Mouse (Mus musculus): ENCODE results near the gene Lamtor3.
"Not testable (repeated sequence)": the region's sequence is repeated elsewhere in the genome, so short reads cannot be mapped to it uniquely, and the experiment has no call there.

Gene Lamtor3

DNA sequence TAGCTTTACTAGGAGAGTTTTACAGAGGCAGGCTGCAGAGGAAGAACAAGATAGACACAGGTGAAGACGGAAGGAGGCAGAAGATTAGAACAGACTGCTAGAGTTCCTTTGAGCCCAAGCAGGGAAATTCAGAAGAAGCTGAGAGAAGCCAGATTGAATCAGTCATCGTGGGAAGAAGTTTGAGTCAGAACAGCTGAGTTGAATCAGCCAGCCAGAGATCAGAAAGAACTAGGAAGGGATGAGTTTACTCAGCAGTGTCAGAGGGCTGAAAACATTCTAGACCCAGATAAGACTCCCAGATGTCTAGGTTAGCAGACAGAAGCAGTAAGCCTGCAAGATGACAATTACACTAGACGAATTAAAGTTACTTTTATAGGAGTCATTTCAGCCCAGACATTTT is 15.7 kb downstream of the Lamtor3 start:
- DNase-seq (ENCODE audit: low read depth, low spot score) = no peak

DNA sequence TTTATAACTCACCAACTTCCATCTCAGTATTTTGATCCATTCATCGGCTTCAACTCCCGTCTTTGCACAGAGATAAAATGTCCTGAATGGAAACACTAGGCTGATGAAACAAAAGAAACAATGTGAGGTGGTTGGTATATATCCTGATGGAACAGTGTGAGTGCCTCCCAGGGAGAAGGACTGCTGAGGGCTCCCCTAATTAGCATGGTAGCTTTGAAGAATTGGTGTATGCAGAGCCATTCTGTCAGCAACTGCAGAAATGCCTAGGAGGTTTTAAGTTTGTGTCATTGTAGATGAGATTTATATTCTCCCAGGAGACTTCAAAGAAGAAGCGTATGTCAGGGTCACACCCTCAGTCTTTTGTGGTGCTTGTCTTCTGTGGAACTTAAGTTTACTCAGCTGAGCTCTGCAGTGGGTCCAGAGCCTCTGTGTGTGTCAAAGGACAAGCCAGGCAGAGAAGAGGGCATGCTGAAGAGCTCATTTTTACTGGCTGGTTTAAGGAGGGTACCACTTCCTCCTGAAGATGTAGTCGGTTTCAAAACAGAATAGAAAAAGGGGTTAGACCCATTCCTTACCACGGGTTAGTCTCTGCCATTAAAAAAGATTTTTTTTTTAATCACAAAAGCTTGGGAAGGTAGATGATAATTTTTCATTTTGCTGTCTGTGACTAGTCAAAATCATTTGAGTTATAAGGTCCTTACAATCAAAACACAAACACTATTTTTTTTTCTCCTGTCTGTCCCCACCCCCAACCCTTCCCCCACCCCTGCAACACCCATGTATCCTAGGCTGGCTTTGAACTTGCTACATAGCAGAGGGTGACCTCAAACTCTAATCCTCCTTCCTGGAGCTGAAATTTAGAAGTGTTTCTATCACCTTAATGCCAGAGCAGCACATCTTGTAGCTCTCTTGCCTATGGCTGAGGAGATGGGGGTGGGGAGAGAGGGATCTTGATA is 17.5 kb downstream of the Lamtor3 start:
- no peak for DNase-seq (ENCODE audit: low read depth, low spot score)

DNA sequence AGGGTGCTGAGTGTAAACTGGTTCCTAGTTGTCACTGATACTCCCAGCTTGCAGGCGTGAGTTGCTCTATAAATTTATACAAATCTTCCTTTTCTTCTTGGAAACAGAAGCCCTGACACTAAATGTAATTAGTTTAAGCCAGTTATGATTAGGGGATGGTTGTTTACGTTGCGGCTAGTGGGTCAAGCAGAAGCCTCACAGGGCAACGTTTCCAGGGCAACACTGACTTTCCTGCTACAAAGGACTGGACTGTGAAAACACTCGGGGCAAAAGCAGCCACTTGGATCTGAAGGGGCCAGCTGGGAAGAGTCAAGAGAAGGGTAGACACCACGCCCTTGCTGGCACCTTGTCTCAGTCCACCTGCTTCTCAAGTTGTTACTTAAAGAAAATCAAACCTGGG is 18.2 kb downstream of the Lamtor3 start:
- no peak for DNase-seq (ENCODE audit: low read depth, low spot score)

DNA sequence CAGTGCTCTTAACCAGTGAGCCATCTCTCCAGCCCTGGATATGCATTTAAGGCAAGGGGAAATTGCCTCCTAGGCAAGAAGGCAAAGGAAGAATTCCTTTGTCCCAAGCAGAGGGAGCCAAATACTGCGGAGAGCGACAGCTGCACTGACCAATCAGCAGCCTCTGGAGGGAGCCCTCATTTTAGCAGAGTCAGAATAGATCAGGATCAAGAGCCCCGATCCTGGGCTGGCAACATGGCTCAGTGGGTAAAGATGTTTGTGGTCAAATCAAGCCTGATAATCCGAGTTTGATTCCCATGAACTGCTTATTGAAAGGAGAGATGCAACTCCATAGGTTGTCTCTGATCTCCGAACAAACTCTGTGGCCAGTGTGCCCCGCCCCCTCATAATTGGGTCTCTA is 20.3 kb downstream of the Lamtor3 start:
- DNase-seq (ENCODE audit: low read depth, low spot score) = no peak

DNA sequence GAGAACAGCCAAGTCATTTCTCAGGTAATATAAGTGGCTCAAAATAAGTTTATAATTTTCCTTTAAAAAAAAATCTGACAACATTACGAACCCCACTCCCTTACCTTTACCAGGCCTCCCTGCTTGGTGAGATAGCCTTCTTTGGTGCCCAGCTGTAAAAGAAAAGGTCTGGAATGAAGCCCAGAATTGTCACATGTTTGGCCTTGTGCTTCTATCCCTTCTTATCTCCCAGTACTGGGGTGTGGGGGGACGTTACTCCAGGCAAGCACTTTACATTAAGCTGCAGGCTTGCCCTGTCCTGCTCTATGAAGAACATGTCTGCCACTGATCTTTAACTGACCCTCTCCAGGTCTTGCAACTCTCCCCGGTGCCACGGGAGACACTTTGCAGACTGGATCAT is 22.5 kb downstream of the Lamtor3 start:
- no peak for DNase-seq (ENCODE audit: low read depth, low spot score)

DNA sequence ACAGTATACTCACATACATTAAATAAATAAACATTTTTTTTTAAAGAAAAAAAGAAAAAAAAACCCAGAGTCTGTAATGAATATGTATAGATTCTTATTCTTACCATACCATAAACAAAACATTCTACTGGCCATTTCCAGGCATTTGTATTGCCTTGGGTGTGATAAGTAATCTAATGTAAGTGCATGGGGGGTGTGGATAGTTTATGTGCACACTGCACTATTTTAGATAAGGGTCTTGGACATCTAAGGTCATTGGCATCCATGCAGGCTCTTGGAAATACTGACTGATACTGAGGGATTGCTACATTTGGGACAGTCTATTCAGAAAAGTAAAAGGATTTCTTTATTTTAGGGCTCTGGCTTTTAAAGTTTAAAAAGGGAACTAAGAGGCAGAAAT is 23.2 kb downstream of the Lamtor3 start:
- no peak for DNase-seq (ENCODE audit: low read depth, low spot score)

DNA sequence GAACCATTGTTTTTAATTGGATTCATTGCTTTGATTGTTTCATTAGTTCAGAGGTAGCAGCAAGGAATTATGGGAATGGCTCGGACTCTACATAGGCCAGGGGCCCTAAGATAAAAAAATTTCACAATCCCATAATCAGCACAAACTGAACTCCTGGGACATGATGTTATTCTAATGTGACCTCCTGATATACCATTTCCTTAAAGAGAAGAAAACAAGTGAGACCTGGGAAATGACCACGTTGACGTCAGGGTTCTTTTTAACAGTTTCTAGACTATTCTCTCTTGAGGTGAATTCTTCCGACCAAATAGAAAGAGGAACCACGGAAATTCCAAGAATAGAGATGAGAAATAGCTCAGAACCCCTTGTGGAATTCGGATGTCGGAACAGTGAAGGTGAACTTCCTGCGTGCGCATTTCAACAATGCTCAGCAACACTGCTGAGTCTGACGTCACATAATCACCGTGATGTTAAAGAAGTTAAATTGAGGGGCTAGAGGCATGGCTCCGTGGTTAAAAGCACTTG is 23.9 kb downstream of the Lamtor3 start:
- no peak for DNase-seq (ENCODE audit: low read depth, low spot score)

DNA sequence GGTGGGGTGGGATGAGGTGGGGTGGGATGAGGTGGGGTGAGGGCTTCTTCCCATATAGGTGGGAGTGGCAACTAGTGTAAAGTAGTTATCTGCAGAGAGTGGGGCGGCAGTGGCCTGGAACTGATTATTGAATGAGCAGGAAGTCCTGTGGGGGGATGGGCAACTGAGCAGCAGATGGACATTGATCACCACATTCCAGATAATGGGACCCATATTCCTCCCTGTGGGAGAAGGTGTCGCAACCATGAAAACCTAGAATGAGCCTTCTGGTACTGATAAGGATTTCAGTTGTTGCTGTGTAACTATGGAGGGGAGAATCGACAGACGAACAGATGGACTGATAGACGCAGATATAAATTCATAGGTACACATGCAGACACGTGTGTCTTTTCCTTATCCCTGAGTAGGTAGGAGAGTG is 25.4 kb downstream of the Lamtor3 start:
- no peak for DNase-seq (ENCODE audit: low read depth, low spot score)

DNA sequence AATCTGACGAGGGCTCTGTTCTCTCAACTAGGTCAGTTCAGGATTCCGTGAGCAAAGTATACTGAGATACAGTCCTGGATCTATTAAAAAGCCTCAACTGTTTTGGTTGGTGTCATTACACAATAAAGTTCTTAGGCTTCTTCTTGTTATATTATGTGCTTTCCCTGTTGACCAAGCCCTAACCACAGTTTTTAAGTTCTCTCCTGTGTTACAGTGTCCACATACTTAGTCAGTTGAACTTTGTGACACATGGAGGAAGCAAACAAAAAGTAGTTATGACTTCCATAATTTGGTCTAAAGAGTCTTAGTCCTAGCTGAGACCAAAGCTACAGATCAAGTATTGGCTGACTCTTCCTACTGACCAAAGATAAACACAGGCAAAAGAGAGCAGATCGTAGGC is 28.5 kb downstream of the Lamtor3 start:
- no peak for DNase-seq (ENCODE audit: low read depth, low spot score)

DNA sequence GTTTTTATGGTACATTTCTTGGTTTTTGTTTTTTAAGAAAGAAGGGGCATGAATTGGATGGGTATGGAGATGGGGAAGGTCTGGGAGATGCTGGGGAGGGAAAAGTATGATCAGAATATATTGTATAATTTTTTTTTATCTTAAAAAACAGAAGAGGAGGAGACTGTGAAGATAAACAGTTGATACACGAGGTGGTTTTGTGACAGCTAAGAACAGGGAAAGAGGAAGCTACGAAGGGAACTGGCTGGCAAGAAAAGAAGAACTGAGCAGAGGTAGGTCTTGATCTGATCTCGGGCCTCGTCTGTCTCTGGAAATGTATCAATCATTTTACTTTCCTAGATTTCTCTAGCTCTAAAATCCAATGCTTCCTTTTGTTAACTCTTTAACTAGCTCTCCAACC is 29.2 kb downstream of the Lamtor3 start:
- DNase-seq (ENCODE audit: low read depth, low spot score) = no peak

DNA sequence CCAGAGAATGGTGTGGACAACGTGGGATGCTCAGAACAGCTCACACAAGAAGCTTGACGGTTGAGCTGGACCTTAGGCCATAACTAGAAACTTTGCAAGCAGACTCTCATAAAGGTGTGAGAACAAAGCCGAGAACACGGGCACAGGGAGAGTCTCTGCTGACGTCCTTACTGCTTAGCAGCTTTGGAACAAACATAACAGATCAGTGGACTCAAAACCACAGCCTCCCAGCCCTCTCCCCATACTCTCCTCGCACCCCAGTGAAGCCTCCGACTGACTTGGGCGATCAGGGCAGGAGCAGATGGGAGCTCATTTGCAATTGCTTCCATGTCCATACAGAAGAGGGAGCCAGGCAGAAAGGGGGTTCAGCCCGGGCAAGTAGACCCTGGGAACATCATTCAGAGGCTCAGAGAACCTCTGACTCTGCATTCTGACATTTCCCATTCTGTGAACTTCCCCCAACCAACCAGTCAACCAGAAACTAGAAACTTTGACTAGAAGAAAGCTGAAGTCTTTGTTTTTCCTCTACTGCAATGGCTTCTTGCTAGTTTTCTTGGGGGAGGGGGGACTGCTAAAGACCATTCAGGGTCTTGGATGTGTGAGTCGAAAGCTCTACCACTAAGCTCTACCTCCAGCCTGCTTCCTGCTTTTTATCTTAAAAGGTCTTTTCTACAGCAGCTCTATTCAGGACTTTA is 32.0 kb downstream of the Lamtor3 start:
- DNase-seq (ENCODE audit: low read depth, low spot score) = no peak

DNA sequence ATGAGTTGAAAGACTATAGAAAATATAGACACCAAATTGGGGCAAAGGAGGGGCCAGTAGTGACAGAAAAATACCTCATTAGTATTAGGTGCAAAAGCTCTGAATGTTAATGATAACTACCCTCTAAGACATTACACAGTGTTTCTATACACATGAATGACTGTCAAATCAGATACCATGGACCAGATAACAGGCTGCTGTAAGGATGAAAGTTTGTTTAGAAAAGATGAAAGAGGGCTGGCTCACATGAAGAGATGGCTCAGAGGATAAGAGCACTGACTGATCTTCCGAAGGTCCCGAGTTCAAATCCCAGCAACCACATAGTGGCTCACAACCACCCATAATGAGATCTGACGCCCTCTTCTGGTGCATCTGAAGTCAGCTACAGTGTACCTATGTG is 33.0 kb downstream of the Lamtor3 start:
- not testable (repeated sequence) for DNase-seq (ENCODE audit: low read depth, low spot score)

DNA sequence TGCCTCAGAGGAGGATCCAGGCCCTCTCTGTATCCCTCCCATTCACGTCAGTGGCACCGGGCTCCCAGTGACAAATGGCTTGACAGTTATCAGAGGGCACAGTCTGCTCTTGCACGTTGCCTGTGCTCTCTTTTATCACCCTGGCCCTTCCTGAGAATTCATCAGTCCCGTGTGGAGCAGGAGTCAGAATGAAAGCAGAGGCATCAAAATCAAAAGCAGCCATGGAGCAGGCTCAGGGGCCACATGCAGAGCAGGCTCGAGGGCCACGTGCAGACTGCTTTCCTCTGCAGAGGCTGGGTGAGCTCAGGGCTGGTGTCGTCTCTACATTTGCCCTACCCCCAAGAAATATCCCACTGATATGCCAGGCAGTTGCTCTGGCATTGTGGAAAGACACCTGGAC is 33.5 kb downstream of the Lamtor3 start:
- no peak for DNase-seq (ENCODE audit: low read depth, low spot score)

DNA sequence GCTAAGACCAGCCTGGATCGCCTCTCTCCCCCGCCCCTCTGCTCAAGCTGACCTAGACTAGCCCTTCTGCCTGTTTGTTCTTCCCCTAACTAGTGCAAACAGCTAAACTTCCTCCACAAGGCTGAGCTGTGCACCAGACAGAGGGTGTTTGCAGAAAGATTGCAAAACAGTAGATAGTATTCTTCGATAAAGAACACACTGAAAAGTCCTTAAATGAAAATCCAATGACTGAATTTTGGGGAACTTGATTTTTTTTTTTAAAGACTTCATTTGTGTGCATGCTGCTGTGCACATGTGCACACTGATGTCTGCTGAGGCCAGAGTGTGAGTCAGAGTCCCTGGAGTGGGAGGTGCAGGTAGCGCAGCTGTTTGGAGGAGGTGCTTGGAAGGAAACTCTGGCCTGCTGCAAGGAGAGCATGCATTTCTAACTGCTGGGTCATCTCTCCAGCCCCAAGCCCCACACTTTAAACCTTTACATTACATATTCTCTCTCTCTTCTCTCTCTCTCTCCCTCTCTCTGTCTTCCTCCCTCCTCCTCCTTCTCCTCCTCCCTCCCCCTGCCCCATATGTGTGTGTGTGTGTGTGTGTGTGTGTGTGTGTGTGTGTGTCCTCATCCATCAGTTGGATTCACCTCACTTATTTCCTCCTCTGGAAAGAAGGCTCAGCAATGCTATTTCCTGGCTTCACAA is 34.1 kb downstream of the Lamtor3 start:
- DNase-seq (ENCODE audit: low read depth, low spot score) = peak; percentile 65

DNA sequence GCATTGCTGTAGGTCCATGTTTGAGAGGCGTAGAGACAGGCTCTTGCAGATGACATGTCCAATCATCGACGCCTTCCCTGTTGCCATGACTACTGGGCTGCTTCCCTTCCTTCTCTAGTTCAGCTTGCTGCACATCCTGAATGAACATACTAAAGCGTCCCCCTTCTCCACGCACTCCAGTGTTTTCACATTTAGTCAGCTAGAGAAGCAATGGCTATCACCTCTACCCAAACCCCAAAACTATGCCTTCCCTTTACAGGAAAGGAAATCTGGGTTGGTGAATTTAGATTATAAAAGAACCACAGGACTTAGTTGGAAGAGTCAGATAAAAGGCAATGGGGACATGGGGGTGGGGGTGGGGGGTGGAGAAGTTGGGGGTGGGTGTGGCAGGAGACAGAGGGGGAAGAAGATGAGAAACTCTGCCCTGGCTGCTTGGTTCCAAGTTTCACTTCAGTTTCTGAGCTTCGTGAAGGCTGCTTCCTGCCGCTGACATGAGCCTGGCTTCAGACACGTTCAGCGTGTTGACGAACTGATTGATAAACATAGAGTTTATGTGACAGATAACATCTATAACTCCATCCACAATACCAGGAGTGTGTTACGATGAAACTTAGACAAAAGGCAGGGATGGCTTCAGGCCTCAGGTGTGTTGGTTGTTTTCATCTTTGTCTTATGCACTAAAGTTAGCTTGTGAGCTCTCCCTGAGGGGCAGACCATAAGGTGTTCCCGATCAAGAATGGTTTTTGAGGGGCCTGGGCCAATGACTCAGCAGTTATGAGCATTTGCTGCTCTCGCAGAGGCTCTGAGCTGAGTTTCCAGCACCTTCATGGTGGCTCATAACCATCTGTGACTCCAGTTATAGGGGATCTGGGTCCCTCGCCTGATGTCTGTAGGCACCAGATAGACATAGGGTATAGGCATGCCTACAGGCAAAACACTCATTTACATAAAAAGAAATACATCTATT is 34.9 kb downstream of the Lamtor3 start:
- DNase-seq (ENCODE audit: low read depth, low spot score) = peak; percentile 86

DNA sequence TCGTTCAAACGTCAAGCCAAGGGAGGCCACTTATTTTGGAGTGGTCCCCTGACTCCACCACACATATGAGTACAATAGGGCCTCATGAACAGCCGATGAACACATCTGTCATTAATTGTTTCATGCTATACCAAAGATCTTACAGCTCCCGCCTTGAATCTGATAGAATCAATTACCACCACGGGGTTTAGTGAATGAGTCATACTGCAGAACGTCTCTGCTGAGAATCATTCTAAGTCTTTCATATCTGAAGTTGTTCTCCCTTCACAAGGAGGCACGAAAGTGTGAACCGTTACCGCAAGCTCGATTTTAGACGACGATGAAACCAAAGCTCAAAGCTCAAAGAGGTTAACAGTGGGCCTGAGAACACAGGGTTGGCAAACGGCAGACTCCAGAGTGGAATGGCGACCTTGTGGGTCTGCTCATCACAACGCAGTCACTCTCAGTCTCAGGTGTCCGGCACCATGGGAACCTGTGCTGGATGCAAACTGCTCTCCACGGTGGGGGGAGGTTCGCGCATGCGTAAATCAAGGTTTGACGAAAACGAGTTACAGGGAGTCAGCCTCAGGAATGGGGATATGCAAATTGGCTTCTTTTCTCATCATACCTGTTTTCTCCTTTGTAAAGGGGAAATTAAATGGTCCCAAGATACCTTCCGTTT is 36.1 kb downstream of the Lamtor3 start:
- DNase-seq (ENCODE audit: low read depth, low spot score) = no peak

DNA sequence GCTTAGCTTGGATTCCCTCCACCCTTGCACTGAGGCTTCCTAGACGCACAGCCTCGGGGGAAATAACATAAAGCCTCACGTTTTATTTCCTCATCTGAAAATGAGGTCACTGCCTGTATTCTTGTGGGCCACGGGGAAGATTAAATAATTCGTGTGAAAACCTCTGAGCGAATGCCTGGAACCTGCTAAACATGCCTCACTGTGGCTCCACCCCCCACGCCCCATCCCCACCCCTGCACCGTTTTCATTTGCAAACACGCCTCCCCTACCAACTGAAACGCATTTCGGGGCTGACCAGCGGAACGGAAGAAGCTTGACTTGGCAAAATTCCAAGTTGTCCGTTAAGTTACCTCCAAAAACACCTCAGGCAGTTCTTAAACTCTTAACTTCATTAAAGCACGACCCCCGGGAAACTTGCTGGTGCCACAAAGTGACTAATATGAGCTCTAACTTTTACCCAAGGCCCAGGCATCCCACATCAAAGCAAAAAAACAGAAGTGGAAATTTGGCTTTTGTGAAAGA is 37.3 kb downstream of the Lamtor3 start:
- no peak for DNase-seq (ENCODE audit: low read depth, low spot score)

DNA sequence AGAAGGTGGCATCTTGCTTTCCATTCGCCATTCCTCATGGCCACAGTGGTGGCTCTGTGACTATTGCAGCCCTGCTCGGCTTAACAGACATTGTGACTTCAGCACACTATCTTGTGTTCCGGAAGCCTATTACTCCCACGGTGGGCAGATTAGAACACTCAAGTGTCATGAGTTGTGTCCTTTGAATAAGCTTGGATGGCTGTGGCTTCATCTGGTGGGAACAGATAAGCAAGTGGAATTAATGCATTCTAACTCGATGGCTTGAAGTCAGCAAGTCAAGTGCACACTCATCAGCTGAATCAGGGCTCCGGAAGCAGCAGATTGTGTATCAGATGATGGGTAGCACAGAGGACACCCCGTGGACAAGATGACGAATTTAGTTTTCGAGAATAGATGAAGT is 39.6 kb downstream of the Lamtor3 start:
- DNase-seq (ENCODE audit: low read depth, low spot score) = no peak

DNA sequence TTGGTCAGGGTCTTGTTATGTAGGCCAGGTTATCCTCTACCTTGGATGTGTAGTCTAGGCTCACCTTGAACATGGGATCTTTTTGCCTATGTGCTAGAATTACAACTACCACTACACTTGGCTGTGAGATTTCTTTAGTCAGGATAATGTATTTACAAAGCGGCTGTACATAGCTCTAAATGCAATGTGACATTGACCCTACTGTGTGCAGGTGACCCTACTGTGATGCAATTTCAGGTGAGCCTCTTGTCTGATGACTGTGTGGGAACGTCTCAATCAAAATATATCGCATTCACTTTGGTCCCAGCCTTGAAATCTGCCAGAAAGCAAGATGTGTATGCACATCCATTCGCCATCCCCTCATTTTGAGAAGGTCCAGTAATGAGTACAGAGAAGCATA is 40.0 kb downstream of the Lamtor3 start:
- DNase-seq (ENCODE audit: low read depth, low spot score) = no peak

DNA sequence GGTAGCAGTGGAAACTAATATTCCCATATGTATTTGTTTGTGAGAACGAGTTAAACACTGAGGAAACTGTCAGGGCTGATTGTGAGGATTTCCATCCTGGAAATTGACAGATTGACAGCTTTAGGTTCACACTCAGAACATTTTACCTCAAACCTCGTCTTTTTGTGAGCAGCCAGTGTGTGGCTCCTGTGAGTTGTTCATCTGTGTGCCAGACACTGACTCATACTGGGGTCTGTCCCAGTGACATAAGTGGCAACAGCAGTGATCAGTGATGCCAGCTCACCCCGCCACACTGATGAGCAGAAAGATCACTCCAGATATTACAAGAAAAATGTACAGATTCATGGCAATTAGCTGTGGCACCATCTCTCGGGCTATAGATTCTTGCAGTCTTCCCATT is 41.1 kb downstream of the Lamtor3 start:
- DNase-seq (ENCODE audit: low read depth, low spot score) = no peak
